Mouse (Mus musculus) liver, embryonic 14.5 days (tissue): ENCODE results near the gene St6galnac4.

ENCODE experiments used
- CTCF ChIP-seq: IDR thresholded peaks from 2 replicates; pipeline ENCODE4 v1.5.1; 2016; ENCODE audit warnings: antibody characterized with exemption, low read depth, control low read depth
- EP300 ChIP-seq: IDR thresholded peaks from 2 replicates; pipeline ENCODE4 v1.6.1; 2016; ENCODE audit warnings: antibody characterized with exemption, low read depth

GRCm38 (mm10) chr2:32556019-32556418, 30.9 kb upstream of the St6galnac4 start:
- TF ChIP-seq CTCF (no peak), EP300 (no peak)
